Mouse (Mus musculus): ENCODE results near the gene Gm7694.

Gm7694 gene

DNA sequence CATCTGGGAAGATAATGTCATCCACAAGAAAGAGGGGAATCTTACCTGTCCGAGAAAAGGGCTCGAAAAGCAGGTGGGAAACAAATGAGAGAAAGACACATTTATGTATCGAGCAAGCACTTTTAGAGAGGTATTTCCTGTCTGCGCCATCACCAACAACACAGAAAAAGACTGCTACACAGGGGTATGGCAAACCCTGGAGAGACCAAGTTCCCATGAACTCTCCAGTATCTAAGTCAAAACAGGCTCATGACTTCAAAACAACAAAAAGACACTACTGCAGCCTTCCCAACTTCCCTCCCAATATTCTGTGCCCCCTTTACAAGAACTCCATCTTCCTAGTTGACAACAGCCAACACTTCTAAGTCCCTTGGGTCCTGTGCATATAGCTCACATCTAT, at the start of gene Gm7694:
TSS of gene Gm7694 (minus strand) at position 101 of the 400 bp plus-strand sequence.
- DNase-seq = no peak

DNA sequence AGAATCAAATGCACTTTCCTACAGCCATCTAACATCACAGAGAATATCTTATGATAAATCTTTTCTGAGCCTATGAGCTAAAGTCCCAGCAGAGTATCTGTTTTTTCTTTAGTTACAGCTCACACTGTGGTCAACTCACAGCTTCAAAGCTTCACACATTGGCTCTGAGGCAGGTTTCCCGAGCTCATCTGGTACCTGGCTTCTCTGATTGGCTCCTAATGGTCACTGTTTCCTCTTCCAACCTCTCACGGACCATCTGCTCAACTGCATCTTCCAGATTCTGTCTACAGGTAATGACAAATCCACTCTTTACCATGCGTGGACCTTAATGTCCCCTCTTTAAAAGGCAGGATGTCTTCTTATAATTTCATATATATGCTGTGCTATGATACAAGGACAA, 47.2 kb upstream of the Gm7694 start:
- DNase-seq = no peak

DNA sequence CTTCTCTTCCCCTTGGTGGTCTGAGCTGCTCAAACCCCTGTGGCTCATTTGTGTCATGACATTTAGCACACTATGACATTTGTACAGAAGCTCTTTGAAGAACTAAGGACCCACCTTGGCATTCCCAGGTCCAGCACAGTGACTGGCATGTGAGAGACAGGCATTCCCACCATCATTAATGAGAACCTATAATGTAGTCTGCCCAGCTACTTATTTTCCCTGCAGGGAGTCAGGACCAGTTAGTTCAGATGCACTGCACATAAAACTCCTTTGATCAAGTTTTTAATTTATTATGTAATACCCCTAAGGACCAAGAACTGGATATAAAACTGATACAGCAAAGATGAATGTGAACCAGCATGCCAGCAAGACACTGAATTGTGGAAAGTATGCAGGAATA, 44.9 kb upstream of the Gm7694 start:
- no peak for DNase-seq

DNA sequence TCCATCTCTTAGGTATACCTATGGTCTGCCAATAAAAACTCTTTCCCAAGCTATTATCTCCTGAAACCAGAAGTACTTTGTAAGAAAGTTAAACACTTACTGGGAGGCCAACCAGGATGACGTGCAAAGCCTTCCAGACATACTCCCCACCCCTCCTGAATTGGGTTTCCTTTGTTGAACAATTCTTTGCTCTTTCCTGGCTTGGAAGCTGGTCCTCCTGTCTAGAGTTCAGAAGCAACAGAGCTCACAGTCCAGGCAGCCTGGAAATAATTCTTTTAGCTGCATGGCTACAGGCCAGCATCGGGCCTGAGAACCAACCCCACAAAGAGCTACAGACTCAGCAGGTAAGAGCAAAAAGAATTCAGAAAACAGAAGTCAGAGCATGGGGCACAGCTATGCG, 40.1 kb upstream of the Gm7694 start:
- DNase-seq = peak; percentile 38

DNA sequence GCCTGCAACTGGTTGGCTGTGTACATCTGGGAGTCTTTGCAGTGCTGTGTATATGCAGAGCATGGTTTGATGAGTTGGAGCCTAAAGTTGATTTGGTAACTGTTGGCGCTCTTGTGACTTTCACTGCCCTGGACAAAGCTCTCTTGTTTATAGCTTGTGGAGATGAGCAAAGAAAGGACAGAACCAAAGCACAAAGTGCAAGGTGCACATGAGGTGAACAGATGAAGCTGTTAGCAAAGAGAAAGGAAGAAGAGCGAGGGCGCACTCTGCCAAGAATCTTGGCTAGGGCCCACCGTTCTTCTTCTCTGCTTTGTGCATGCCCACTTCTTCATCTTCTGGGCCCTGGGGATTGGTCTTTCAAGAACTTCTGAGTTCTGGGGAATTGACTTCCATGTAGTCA, 37.8 kb upstream of the Gm7694 start:
- DNase-seq = peak; percentile 19

DNA sequence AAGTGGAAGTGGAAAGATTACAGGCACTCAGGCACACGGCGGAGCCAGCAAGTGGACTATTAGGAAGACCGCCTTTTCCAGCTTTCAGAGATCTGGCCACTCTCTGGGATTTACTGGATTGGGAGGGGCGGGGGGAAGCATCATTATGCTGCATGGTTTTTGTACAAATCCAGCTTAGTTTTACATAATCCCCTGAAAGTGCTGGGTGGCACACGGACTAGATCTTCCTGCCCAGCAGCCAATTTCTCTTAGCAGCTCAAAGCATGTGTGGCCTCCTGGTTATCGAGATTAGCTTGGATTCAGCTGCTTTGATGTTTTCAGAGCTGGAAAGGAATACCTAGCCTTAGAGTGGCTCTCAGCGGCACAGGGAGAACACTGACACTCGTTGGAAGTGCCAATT, 36.9 kb upstream of the Gm7694 start:
- no peak for DNase-seq

DNA sequence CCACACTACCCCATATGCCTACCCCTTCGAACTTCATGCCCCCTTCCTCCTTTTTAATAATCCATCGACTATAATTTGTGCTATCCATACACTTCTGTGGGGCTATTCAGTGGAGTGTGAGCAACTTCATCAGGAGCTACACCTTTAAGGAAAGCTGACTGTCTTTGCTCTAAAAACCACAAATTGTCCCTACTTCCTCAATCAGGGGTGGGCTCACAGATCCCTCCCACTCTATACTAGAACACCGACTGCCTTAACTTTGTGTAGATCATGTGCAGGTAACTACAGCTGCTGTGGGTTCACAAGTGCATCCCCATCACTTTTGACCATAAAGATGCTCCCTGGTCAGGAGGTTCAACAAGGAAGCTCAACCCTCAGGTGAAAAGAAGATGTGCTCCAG, 33.8 kb upstream of the Gm7694 start:
- no peak for DNase-seq

DNA sequence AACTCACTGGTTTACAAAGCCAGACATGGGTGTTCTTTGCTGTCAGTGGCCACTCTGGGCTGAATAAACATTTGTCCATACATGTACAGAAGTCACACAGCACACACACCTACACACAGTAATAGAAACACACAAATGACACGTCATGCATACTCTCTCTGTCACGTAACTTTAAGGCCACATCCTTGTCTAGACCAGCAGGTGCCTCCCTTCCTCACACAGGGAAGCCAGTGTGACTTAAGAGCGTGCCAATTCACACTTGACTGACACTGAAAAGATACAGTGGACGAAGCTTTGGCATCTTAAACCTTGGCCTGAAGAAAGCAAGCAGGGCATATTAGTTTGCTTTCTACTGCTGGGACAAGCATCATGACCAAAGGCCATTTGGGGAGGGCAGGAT, 26.6 kb upstream of the Gm7694 start:
- no peak for DNase-seq

DNA sequence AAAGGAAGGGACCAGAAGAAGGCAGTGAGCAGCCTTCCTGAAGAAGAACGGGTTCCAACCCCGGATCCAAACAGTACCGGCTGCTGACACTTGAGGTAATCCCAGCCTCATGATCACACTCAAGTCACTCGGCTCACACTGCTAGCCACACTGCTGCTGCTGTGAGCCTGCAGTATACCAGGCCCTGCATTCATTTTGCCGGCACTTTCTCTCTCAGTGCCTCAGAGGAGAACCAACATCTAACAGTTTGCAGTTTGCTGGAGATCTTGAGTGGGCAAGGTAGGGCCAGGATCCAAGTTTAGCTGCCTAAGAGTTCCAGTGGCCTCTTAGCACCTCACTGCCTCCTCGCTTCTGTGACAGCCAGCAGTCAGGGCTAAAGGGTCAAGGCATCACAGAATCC, 25.8 kb upstream of the Gm7694 start:
- DNase-seq = no peak

DNA sequence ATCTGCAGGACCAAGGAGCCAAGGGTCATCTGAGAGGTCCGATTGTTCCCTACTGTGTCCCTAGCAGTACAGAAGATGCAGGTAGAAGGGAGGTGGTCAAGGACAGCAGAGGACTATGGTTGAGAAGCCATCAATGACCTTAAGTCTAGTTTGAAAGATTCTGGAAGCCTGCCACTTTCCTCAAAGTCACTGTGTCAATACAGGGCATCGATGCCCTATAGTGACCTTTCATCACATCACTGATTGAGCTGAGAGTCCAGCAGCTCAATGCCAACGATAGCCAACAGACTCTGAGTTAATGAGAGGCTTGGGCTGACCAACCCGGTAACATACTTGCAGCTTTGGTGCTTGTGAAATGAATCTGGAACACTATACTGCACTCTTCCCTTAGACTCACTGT, 19.1 kb upstream of the Gm7694 start:
- no peak for DNase-seq

DNA sequence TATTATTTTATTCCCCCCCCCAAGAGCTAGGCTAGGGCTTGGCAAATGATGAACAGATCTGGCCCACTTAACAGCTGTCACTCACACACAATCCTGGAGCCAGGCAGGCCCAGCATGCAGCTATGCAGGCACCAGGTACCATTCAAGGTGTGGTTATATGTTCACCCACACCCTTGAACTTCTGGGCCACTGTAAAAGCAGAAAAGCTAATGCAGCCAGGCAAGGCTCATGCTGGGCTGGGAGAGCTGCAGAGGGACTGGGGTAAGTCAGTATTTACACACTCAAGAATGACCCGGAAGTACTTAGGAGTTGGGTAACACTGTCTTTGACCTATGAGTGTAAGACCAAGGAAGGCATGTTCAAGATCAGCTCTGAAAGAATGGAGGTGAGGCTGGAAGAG, 18.2 kb upstream of the Gm7694 start:
- no peak for DNase-seq

DNA sequence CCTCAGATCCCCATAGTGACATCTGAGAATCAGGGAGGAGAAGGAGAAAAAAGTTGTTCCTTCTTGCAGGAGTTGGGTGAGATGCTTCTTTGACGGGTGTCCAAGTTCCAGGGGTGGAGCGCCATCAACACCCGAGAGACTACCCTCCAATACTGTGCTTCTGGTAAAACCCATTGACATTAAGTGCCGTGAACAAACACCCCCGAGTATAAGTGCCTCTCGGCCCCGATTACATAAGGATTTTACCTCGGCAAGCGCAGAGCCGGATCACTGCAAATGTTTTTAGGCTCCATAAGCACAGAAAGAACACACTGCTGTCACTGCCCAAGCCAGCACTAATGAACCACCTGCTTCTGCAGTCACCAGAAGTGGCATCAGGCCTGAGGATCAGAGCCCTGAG, 16.9 kb upstream of the Gm7694 start:
- DNase-seq = no peak

DNA sequence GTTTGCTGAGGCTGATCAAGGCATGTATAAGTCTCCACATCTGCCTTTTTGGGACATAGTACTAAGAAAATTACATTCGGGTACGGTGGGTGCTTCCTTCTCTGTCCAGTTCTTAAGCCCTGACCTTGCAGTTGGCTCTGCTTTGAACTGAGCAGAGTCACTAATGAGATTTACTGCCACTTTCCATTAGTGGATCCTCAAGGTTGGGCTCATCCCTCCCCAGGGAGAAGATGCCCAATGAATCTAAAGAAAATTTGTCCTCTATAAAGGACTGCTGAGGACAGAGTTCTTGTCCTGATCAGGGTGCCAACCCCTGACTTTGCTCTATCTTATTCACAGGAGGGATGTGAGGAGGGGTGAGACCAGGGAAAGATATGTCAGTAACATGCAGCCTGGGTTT, 15.9 kb upstream of the Gm7694 start:
- DNase-seq = no peak

DNA sequence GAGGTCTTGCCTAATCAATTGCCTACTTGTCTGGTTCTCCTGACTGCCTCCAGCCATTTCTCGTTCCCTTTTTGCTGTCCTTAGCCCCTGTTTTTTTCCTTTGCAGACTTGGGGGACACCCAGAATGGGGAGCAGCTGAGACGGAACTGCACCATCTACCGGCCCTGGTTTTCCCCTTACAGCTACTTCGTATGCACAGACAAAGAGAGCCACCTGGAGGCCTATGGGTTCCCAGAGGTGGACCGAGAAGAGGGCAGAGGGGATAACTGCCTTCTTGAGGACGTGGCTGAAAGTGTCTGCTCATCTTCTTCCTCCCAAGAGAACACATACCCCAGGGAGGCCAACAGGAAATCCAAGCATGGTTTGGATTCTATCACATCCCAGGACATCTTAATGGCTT, 5.3 kb upstream of the Gm7694 start:
- DNase-seq = no peak

DNA sequence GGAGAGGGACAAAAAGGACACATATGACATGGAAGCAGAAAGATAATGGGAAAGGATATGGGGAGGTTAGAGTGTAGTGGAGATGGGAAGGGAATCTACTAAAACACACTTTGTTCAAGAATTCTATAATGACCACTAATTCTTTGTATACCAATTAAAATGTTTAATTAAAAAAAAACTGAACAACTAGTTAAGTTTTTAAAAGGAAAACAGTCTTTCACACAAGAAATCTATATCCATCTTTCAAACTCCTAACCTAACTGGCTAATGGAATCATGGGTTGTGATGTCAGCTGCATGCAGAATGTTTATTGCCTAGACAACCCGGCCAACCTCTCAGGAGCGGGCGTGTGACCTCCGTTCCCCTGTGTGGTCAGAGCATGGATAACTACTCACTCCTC, 2.4 kb upstream of the Gm7694 start, which contains the start of gene Spata46:
TSS of gene Spata46 (plus strand) at position 301 of the 400 bp plus-strand sequence.
- DNase-seq = no peak

DNA sequence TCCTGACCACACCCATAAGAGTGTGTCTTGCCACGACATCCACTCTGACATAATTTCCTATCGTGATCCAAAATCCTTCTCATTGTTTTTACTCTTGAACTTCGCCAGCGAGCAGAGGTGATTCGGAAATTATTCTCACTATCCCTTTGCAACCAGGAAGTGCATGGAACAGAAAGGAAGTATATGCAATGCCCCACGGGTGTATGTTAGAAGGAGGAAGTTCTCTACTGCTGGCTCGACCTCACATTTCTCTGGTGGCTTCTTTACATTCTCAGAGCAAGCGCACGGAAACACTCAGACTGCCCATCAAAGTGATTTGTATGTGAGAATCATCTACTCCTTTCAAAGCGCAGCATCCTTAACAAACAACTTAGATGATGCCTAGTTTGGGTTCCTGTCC, 1.1 kb downstream of the Gm7694 start:
- no peak for DNase-seq

DNA sequence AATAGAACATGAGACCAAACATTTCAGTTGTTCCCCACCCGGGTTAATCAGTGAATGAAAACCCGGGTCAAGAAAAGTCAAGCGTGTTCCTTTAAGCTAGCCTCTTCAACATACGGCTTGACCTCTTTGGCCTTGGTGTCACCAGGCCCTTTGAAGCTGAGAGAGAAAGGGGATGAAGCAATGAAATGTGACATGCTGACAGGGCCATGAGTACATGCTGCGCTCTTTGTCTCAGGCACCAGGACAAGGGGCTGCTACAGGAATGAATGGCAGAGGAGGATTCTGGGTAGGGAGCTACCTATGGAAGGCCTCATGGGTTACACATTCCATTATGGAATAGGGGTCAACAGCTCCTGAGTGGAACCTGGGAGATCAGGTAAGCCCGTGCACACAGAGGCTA, 3.0 kb downstream of the Gm7694 start:
- DNase-seq = no peak

DNA sequence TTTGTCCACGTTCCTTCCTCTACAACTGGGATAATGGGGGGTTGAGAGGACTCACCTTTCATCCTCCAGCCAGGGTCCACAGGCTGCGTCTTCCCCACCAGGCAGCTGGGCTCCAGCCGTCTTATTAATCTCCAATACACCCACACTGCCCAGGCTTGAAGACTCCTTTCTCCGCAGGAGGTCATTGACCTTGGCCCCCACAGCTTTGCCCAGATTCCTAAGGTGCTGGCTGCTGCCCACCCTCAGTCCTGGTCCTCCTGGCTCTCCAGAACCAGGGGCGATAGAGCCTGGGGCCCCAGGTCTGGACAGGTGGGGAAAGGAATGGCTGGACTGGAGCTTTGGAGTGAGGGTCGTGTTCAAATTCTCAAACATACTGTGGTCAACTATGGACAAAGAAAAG, 3.7 kb downstream of the Gm7694 start:
- no peak for DNase-seq

DNA sequence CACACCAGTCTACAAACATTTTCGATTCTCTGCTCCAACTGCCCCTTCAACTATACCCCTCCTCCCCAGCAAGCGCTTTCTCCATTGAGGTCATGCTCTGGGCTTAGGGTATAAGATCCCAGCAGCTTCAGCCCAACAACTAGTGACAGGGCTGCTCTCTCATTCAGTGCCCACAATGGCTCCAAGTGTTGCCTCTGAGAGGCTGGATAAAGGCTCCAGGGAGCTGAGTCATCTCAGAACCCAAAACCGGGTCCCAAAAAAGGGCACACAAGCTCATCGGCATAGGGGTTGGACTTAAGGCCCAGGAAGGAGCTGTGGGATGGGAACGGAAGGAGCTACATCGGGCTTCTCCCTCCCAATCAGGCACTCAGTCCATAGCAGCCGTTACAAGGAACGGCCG, 4.4 kb downstream of the Gm7694 start:
- DNase-seq = no peak

DNA sequence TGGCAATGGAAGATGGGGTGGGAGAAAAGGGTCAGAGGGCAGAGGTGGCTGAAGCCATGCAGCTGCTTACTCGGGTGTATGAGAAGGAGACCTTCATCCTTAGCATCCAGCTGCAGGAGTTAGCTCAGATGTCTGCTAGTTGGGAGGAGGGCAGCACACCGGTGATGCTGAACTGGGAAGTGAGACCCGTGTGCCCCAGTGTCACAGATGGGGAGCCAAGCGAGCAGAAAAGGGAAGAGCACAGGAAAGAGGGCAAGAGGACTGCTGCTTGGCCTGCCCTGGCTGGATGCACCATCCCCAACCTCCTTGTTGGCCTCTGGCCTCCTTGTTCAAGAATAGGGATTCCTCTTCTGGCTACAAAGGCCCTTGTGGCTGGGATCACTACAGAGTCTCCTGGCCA, 6.6 kb downstream of the Gm7694 start:
- DNase-seq = no peak

DNA sequence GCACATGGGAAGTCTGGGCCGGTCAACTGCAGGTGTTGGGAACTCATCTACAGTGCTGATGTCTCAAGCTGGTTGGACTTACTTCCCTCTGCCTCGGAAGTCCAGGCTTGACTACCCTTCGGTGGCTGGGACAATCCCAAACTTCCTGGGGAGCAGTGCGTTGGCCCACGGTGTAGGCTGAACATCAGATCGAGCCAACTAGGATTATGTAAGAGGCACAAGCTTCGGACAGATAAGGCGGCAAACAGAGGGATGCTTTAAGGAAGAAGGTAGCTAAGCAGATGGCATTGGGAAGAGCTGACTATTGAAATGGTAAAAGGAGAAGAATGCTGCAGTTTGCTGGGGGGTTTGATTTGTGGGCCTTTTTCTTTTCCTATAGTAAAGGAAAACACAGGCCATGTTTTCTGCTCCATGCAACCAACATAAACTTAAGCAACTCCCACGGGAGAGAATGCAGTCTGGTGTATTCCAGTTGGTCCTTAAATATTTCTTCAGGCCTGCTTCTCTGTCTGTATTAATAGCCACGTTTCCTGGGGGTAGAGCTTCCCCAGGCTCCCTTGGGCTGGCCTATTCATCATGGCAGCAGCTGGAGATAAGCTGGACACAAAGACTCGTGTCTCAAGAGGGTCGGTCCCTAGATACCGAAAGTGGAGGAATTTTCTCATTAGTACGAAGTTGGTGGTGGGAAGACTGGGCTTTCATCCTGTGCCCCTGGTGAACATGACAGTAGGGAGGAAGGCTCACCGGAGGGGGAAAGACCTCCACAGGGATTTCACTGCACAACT, 11.2 kb downstream of the Gm7694 start:
- DNase-seq = no peak

DNA sequence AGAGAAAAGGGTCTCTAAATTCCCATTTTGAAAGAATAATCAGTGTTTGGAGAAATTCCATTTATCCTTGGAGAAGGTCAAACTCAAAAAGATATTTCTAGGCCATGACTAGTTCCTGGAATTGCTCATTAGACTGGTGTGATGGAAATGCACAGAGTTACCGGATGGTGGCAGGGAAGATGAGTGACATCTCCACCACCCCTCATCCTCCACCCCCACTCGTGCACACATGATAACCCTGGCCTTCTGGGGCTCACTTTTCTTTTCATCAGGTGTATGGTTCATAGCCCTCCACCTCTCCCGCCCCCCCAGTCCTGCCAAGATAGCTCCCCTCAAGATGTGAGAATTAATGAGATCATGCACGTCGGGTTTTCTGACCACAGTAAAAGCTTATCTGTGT, 12.9 kb downstream of the Gm7694 start:
- DNase-seq = no peak

DNA sequence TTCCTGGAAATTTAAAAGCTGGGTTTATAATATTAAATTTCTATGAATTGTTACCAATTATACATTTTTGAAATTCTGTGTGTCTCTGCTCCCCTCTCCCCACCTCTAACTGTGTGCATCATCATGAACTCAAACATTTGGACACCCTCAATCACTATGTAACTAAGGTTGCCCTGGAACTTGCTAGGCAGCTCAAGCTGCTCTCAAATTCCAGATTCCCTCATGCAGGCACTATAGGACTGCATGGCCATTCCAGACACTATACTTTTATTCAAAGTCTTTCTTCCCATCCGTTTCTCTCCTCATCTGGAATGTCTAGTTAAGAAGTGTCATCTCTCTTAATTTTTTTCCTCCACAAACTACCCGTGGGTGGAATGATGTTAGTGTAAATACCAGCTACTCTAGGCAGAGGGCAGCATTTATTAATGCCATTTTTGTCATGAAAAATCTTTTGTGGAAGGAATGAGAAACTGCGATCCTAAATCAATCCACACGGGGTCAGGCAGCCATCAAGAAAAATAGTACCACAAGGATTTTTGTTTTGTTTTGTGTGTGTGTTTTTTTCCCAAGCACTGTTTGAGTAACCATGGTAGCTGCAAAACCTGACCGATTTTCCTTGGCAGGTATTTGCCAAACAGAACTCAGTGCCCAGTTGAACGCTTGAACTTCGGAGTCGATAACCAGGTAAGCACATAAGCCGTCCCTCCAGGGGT, 13.7 kb downstream of the Gm7694 start:
- peak; percentile 62 for DNase-seq

DNA sequence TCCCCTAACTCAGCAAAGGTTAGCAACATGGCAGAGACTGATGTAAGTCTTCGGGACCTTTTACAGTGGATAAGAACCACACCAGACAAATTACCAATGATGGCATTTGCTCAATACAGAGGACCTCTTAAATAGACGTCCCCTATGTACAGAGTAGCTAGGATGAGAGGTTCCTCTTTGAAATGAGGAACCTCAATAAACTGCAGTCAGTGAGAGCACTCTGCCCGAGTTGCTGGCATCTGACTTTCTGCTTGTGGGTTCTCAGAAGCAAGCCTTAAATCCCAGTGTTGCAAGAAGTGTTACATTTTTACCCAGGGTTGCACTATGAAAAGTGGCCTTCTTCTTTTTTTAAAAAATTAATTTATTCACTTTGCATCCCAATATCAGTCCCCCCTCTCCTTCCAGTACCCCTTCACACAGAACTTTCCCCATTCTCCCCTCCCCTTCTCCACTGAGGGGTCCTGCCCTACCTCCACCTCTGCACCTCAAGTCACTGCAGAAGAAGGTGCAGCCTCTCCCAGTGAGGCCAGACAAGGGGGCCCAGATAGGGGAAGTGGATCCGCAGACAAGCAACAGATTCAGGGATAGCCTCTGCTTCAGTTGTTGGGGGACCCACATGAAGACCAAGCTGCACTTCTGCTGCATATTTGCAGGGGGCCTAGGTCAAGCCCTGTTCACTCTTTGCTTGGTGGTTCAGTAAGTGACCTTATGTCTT, 23.6 kb downstream of the Gm7694 start:
- no peak for DNase-seq
